Mouse (Mus musculus) gastrocnemius, postnatal 10 days (tissue): Measurements from ENCODE around the gene Qsox1. TPM values are rescaled to one million over a fixed set of nuclear protein-coding genes. Genes with fewer than 3 reads are reported as not detected.

Source experiments
- DNase-seq: peaks from one replicate; pipeline ENCODE4 v3.0.0; 2021; ENCODE audit warnings: mixed read lengths
- total RNA-seq, 2 experiments: library from RNA; stranded (reverse); gene quantifications; 2 replicates each; pipeline ENCODE4 v1.2.3; 2021

Qsox1 gene
- total RNA-seq, 2 experiments from 2014 or later, result 36.0 to 49.4 TPM

DNA sequence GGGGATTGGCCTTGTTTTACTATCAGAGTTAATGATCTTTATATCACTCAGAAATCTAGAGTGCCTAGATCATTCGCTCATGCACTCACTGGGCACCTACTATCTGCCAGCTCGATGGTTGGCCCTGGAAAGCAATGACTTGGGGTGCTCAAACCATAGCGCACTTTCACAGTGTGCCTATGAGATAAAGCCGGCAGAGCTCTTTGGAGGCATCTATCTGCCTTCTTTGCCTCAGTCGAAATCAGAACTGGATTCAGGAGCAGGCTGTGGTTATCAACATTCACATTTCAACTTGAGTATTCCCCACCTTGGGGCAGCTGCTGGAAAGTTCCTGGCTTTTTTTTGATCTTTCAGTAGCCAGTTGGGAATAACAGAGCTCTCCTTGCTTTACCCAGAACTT, 64.8 kb downstream of the Qsox1 start:
- DNase-seq, result no peak

DNA sequence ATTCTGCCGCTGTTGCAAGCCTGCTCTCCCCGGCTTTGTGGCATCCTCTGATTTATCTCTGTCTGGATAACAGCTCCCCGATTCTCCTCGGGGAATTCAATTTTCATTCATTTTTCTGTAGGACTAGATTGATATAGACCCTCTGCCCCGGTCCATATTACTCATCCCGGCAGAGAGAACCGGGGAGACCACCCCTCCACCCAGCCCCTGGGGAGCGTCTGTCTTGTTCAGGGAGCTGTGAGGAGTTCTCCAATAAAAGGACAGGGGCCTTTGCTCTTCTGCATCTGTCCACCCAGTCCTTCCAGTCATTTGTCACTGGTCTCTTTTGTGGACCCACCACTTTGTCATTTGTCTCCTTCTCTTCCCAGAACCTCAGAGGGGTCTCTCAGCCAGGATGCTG, 65.7 kb downstream of the Qsox1 start:
- DNase-seq, result no peak

DNA sequence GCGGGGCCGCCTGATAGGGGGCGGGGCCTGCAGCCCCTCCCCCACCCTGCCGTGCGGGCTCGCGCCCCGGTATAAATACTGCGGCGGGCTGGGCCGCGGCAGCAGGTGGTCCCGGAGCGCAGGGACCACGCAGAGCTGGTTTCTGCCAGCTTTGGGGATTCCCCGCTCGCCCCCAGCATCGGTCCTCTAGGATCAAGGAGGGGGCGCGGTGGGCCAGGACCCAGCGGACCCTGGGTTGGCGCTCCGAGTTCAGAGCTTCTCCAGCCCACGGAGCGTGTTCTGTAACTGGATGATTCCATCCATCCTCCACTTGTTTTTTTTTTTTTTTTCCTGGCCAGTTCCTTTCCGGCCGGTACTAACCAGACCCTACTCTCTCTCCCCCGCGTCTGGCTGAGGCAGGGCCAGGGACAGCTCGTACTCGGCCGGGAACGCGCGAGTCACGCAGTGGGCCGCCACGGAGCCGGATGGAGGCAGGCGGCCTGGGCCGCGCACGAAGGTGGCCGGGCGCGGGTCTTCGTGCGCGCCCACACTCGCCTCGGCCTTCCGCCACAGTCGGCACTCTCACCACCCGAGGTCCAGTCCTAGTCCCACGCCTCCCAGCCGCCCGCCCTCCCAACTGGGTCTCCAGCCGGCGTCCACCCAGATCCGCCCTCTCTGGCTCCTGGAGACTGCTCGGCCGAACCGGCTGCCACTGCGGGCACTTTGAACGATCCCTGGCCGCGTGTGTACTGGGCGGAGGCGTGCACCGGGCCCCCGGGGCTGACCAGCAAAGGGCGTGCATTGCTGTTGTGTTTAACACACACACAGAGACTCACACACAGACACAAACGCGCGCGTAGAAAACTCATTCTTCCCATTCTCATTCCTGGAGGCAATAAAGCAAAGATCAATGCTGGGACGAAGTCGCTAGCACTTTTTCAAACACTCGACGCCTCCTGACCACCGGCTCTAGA, 70.0 kb downstream of the Qsox1 start:
- peak; percentile 24 for DNase-seq

DNA sequence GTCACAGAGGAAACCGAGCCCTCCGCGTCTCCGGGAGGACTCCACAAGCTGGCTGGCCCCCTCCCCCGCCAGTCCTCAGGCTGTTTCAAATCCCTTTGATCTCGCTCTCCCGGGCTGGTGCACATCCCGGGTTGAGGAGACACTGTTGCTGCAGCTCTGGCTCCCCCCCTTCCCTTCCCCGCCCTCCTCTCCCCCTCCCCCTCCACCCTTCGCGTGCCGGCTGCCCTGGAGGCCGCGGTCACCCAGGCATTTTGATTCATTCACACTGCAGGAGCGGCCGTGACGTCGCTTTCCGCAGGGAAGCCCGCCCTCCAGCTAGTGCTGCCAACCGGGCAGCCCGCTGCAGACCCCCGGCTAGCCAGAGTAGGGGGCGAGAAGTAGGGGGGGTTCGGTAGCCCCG, 70.7 kb downstream of the Qsox1 start:
- peak; percentile 19 for DNase-seq

DNA sequence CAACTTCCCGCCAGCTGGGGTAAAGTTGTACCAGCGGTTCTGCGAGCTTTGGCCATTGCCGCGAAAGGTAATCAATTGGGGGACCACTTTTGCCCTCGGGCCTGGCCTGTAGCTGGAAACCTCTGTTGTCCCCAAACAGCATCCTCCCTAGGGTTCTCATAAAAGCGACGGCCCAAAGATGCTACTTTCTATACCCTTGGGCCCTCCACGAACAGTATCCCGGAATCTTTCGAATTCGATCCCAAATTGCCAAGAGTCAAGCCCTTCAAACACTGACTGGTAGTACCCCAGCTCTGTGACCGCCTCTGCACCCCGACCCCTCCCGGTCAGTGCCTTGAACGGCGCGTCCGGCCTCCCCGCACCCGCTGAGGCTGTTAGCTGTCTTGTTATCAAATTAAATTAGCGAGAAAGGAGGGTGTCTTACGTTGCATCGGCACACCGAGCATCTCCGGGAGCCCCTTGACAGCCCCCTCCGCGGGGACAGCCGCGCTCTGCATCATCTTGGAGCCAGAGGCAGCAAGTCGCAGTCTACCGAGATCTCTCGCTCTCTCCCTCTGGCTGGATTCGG, 71.2 kb downstream of the Qsox1 start:
- DNase-seq, result no peak

DNA sequence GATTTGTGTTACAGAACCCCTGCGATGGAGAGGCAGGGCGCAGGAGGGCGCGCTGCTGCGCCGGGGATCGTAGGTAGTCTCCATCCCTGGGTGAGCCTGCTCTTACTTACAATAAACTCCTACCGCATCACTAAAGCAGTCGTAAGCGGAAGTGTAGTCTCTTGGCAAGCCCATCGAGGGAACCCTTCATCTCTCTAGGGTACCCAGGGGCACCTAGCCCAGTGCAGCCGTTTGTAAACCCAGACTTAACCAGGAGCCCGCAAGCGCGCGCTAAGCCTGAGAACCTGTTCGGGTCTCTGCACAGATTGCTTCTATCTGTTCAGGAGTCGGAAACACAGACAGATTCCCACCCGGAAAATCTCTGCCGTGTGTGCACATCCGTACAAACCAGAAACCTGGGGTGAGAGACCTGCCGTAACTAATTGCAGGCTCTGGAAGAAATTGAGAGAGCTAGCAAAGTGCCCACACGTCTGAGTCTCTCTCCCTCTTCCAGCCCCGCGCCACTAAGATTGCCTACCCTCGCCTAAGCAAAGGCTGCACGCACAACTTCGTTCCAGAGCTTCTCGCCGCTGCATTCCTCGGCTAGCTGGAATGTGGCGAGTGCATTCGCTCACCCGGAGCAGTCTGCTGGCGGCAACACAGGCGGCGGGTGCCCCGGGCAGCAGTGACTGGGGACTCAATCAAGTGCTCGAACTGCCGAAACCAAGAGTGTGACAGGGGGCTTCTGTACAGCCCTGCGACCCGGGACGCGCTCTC, 71.9 kb downstream of the Qsox1 start:
- DNase-seq, result peak; percentile 23

DNA sequence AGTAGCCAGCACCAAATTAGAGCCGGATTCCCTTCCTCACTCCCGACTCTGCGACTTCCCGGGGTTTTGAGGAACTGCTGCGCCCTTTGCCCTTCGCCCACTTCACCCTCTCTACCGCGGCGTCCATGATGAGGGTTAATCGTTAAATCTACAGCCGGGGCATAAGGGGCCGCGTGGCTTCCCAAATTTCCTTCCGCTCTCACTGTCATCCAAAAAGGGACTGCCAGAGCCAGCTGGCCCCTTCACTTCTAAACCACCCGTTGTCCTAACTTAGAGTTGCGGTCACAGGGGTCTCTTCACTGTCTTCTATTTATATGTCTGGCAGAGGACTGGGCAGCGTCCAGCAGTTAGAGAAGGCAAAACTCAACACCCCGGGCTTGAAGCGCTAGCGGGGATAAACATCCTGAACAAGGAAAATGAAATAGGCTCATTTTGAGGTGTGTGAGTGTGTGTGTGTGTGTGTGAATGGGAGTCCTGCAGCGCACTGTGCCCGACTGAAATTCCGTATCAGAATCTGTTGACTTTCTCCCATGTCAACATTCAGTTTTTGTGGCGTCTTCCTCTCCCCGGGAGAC, 74.8 kb downstream of the Qsox1 start:
- no peak for DNase-seq

DNA sequence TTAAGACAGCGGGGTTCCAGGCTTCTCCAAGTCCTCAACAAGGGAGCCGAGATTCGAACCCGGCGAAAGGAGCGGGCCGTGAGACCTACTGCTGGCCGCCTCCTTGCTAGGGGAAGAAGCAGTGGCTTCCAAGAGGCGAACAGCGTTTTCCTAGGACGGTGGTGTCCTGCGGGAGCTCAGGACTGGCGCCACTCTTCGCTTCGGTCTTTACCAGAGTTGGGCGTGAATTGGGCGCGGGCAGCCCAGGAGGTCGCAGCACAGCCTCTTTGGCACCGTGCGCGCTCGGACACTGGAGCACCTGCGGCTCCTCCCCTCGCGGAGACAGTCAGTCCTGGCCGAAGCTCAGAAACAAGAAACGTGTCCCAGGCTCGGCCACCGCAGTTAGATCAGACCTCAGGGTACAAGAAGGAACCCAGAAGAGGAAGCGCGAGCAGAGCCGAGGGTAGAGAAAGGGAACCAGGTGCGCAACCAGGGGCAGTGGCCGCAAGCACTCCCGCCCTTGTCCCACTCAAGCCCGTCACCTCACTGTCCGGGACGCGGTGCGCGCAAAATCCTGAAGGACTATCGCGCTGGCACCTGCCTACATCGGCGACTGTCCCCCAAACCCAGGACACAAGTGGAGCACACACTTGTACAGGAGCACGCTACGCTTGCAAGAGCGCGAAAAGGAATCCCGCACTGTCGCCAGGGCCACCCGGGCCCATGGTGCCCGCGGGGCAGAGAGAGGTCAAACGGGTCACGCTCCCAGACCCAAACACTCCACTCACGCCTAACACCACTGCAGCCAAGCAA, 75.5 kb downstream of the Qsox1 start:
- no peak for DNase-seq

DNA sequence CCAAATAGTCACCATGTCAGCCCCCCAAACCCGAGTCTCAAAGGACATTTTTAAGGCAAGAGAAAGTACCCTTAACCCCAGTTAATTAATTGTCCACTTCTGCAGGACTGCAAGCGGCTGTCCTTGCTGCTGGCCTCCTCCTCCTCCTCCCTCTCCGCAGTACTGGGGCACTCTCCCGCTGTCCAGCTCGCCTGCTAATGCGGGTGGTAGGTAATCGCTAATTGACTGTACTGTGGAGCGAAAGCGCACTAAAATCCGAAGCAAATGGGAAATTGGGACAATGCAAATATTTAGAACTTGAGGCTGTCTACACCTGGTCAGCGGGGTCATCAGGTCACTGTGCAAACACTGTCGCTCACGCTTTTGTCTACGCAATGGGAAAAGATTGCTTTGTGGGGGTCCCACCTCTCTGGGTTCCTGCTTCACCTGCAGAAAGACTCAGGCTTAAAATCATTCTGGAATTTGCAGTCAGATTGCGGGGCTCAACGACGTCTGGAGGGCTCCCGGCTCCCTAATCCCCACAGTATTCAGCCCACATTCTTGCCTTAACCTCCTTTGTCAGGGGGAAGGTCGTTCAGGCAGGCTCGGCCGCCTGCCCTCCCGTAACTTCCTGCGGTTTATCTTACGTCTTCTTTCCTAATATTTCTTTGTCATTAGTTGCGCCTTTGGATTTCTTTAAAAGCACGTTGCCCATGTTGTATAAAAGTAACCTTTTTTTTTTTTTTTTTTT, 76.4 kb downstream of the Qsox1 start:
- no peak for DNase-seq

DNA sequence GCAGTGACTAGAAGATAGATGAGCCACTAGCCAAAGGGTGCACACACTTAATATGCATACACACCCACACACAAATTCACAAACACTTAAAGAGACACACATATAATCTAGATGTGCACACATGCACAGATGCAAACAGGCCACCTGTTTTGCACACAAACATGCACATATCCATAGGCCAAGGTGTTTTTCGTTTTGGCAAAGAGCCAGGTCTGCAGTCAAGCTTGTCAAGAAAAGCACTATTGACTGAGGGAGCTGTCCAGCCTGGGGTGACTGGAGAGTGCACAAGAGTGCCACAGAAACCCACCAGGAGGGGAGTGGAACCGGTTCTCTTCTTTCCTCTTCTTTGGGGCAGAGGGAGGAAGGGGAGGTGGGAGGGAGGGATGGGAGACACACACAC, 81.5 kb downstream of the Qsox1 start:
- no peak for DNase-seq

DNA sequence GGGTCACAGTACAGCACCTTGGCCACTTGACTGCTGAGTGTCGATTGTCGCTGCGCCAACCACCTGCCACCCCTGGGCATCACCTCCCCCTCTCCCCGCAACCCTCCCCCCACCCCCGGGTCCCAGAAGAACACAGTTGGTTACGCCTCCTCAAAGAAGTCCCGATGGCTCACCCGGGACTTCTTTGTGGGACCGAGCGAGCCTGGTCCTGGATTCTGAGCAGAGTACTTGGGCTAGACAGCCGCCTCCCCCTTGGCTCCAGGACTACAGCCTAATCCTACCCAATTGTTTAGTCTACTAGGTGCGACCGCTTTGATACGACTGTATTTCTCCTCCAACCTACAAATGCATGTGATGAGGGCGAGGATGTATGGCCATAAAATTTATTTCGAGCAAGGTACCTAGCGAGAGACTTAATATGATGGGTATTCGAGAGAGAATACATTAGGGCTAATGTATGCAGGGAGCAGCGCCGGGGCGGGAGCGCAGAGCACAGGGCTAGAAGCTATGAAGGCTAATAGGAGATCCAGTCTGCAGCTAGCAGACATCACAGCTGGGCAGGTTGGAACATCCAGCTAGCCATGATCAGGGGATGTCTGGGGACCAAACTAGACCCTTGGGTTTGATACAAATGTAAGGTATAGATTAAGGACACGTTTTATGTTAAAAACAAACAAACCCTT, 83.4 kb downstream of the Qsox1 start:
- no peak for DNase-seq

DNA sequence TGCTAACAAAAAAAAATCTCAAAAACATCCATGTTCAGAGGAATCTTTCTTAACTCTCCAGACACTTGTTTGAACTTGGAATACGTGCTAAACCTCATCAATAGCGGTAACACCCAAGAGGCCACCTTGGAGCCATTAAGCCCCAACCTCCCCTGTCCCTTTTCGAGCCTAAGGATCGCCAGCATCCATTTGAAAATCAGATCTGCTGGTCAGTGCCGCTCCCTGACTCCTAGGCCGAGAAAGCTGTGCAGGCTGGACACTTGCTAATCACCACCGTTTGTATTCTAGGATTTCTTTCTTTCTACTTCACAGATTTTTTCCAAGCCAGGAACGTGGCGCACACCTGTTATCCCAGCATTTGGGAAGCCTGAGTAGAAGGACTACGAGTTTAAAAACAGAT, 84.9 kb downstream of the Qsox1 start:
- no peak for DNase-seq

Other genes with a start within 250 kb of the Qsox1 start
- gene Lhx4, start 61.2 kb downstream of the Qsox1 start, total RNA-seq, result not detected
- gene Cep350, start 160.4 kb upstream of the Qsox1 start, total RNA-seq, result 10 to 100 TPM; 33.6 to 37.5 TPM
- 10 to 100 TPM; 64.9 to 78.2 TPM for gene Tor1aip2, start 222.5 kb upstream of the Qsox1 start, total RNA-seq
- 10 to 100 TPM; 74.1 to 76.2 TPM for gene Tor1aip1, start 223.6 kb upstream of the Qsox1 start, total RNA-seq